Mouse (Mus musculus): ENCODE data around the gene Arhgef25. TPM values are rescaled to one million over a fixed set of nuclear protein-coding genes. Genes with fewer than 3 reads are reported as not detected.
A peak's percentile ranks its signal among the peaks of the same experiment; 100 is the strongest.

Gene Arhgef25
- polyA plus RNA-seq, 1 experiment from 2014 or later: 32.7 TPM

GRCm38 (mm10) chr10:127213272-127213671 lies 23.4 kb upstream of the Arhgef25 start:
- no peak overlapping the region for H3K9ac ChIP-seq (replicated peaks; ENCODE audit: low read length)
- DNase-seq (ENCODE audit: low spot score) (no peak), ATAC-seq (replicated peaks; ENCODE audit: insufficient number of reproducible peaks, low FRiP score, low TSS enrichment, low read depth) (no peak)
- H3K36me3 ChIP-seq (replicated peaks; ENCODE audit: control insufficient read depth, insufficient read depth, low read depth, low read length): no peaks in the 10 kb centered on the region
- no peaks in the 10 kb centered on the region for H3K27me3 ChIP-seq (ENCODE audit: control insufficient read depth, insufficient read depth, low read length)
- H3K27ac ChIP-seq (replicated peaks; ENCODE audit: low read depth, low read length): no peak overlapping the region
- 0 out of 2 replicates have a peak, but pooled peaks cover 2% of the 10 kb centered on the region for H3K4me1 ChIP-seq (ENCODE audit: control insufficient read depth, insufficient read depth, low read length)
- no peaks in the 10 kb centered on the region for H3K9me3 ChIP-seq (replicated peaks; ENCODE audit: control insufficient read depth, low read length)
- H3K4me3 ChIP-seq (ENCODE audit: low read depth, low read length): no peak overlapping the region
- WGBS: 95% methylated on average over 8 of the region's 8 CpGs
- H3K4me2 ChIP-seq (ENCODE audit: low read depth, low read length): no peak overlapping the region

DNA sequence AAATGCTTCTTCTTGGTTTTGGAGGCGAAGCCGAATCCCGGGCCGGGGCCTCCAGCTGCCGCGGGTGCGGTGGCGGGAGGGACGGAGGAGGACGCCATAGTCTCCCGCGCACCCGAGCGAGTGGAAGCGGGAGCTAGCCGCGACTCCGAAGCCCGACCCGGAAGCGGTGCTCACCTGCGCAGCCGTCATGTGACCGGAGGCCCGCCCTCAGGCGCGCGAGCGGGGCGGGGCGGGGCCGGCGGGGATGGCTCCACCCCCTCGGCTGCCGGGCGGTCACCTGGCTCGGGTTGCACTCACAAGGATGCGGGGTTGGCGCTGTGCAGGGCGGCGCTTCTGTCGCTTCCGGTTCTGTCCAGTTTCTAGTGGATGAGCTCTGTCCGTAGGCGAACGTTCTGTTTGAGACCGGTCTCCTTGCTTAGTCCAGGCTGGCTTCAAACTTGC lies 21.6 kb upstream of the Arhgef25 start, which contains the start of gene Pip4k2c:
Gene Pip4k2c (minus strand): TSS at position 172 of the 441 bp plus-strand sequence.
- Histone ChIP-seq H3K4me1 (ENCODE audit: control insufficient read depth, insufficient read depth, low read length) (0 out of 2 replicates have a peak, but pooled peaks cover 2% of the 10 kb centered on the region), H3K4me2 (ENCODE audit: low read depth, low read length) (peak within 1 kb of the TSS; percentile 92), H3K4me3 (ENCODE audit: low read depth, low read length) (peak within 1 kb of the TSS; percentile 76), H3K9ac (replicated peaks; ENCODE audit: low read length) (peak within 1 kb of the TSS; percentile 74), H3K9me3 (replicated peaks; ENCODE audit: control insufficient read depth, low read length) (no peaks in the 10 kb centered on the region), H3K36me3 (replicated peaks; ENCODE audit: control insufficient read depth, insufficient read depth, low read depth, low read length) (no peaks in the 10 kb centered on the region), H3K27ac (replicated peaks; ENCODE audit: low read depth, low read length) (no peak within 1 kb of the TSS), H3K27me3 (ENCODE audit: control insufficient read depth, insufficient read depth, low read length) (no peaks in the 10 kb centered on the region)
- DNase-seq (ENCODE audit: low spot score): peak; percentile 90
- peak; percentile 89 for ATAC-seq (replicated peaks; ENCODE audit: insufficient number of reproducible peaks, low FRiP score, low TSS enrichment, low read depth)
- 1% methylated on average over 45 of the region's 47 CpGs for WGBS

DNA sequence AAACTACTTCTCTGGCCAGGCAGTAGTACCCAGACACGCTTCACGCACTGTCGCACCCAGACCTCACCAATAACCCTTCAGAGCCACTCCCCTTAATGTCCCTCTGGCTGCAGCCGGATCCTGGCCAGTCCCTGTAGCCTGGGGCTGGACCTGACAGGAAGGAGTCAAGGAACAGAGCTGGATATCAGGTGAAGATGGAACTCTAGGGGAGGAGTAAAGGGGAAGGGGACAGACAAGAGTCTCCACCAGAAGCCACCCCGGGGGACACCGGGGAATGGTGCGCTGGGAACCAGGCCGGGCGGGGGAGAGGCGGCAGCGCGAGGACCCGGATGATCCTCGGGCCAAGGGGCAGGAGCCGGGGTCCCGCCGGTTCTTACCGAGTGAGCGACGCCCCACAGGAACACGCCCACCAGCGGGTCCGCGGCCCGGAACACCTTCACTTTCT lies 21.1 kb upstream of the Arhgef25 start:
- Histone ChIP-seq H3K36me3 (replicated peaks; ENCODE audit: control insufficient read depth, insufficient read depth, low read depth, low read length) (no peaks in the 10 kb centered on the region), H3K9ac (replicated peaks; ENCODE audit: low read length) (peak overlapping the region; percentile 74), H3K27me3 (ENCODE audit: control insufficient read depth, insufficient read depth, low read length) (no peaks in the 10 kb centered on the region), H3K9me3 (replicated peaks; ENCODE audit: control insufficient read depth, low read length) (no peaks in the 10 kb centered on the region), H3K27ac (replicated peaks; ENCODE audit: low read depth, low read length) (no peak overlapping the region), H3K4me1 (ENCODE audit: control insufficient read depth, insufficient read depth, low read length) (0 out of 2 replicates have a peak, but pooled peaks cover 2% of the 10 kb centered on the region), H3K4me2 (ENCODE audit: low read depth, low read length) (peak overlapping the region; percentile 92), H3K4me3 (ENCODE audit: low read depth, low read length) (peak overlapping the region; percentile 76)
- under 1% methylated on average over 25 of the region's 25 CpGs for WGBS
- ATAC-seq (replicated peaks; ENCODE audit: insufficient number of reproducible peaks, low FRiP score, low TSS enrichment, low read depth): peak; percentile 49
- no peak for DNase-seq (ENCODE audit: low spot score)

DNA sequence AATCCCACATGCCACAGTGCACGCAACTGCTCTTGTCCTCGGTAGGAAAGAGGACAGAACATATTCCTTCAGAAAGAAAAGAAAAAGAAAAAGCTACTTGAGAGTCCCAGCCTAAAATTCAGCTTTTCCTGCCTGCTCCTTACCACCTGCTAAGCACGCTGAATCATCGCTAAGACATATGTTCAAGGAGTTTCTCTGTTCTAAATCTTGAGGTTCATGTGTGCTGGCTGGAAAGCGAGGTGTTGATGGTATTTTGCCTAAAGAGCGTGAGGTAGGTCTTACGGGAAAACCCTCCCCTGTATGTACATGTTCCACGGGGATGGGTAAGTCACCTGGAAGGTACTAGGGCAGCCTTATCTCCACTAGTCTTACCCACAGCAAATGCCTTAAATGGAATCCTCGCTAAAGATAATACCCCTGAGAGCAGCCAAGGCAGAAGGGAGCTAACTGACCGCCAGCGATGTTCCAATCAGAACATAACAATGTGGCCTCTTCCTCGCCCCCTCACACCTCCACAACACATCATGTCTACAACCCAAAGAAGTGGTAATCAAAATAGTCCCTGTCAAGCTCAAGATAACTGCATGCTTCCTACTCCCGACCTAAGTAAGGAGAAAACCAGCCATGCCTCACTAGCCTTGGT lies 20.2 kb upstream of the Arhgef25 start:
- H3K27me3 ChIP-seq (ENCODE audit: control insufficient read depth, insufficient read depth, low read length): no peaks in the 10 kb centered on the region
- H3K9ac ChIP-seq (replicated peaks; ENCODE audit: low read length): no peak overlapping the region
- no peak overlapping the region for H3K27ac ChIP-seq (replicated peaks; ENCODE audit: low read depth, low read length)
- no peak overlapping the region for H3K4me2 ChIP-seq (ENCODE audit: low read depth, low read length)
- ATAC-seq (replicated peaks; ENCODE audit: insufficient number of reproducible peaks, low FRiP score, low TSS enrichment, low read depth): no peak
- H3K9me3 ChIP-seq (replicated peaks; ENCODE audit: control insufficient read depth, low read length): no peaks in the 10 kb centered on the region
- DNase-seq (ENCODE audit: low spot score): no peak
- H3K4me3 ChIP-seq (ENCODE audit: low read depth, low read length): no peak overlapping the region
- peaks cover 2% of the 10 kb centered on the region; the same call in 1 of the 2 replicates for H3K36me3 ChIP-seq (replicated peaks; ENCODE audit: control insufficient read depth, insufficient read depth, low read depth, low read length)
- WGBS: 85% methylated on average over 13 of the region's 13 CpGs
- H3K4me1 ChIP-seq (ENCODE audit: control insufficient read depth, insufficient read depth, low read length): 0 out of 2 replicates have a peak, but pooled peaks cover 2% of the 10 kb centered on the region

- no peak overlapping the region for H3K9ac ChIP-seq (replicated peaks; ENCODE audit: low read length)
- 0 out of 2 replicates have a peak, but pooled peaks cover 2% of the 10 kb centered on the region for H3K4me1 ChIP-seq (ENCODE audit: control insufficient read depth, insufficient read depth, low read length)
- H3K27me3 ChIP-seq (ENCODE audit: control insufficient read depth, insufficient read depth, low read length): no peaks in the 10 kb centered on the region
- no peak overlapping the region for H3K4me3 ChIP-seq (ENCODE audit: low read depth, low read length)
- 88% methylated on average over 4 of the region's 4 CpGs for WGBS
- H3K36me3 ChIP-seq (replicated peaks; ENCODE audit: control insufficient read depth, insufficient read depth, low read depth, low read length): peaks cover 2% of the 10 kb centered on the region; the same call in 1 of the 2 replicates
- no peak overlapping the region for H3K4me2 ChIP-seq (ENCODE audit: low read depth, low read length)
- ATAC-seq (replicated peaks; ENCODE audit: insufficient number of reproducible peaks, low FRiP score, low TSS enrichment, low read depth) (no peak), DNase-seq (ENCODE audit: low spot score) (no peak)
- H3K9me3 ChIP-seq (replicated peaks; ENCODE audit: control insufficient read depth, low read length): no peaks in the 10 kb centered on the region
- no peak overlapping the region for H3K27ac ChIP-seq (replicated peaks; ENCODE audit: low read depth, low read length)
Observed at GRCm38 (mm10) chr10:127208921-127209320, 19.0 kb upstream of the Arhgef25 start.

GRCm38 (mm10) chr10:127205373-127205772 lies 15.5 kb upstream of the Arhgef25 start:
- Histone ChIP-seq H3K4me1 (ENCODE audit: control insufficient read depth, insufficient read depth, low read length) (no peaks in the 10 kb centered on the region), H3K4me3 (ENCODE audit: low read depth, low read length) (no peak overlapping the region), H3K9me3 (replicated peaks; ENCODE audit: control insufficient read depth, low read length) (no peaks in the 10 kb centered on the region), H3K27ac (replicated peaks; ENCODE audit: low read depth, low read length) (no peak overlapping the region), H3K4me2 (ENCODE audit: low read depth, low read length) (no peak overlapping the region), H3K27me3 (ENCODE audit: control insufficient read depth, insufficient read depth, low read length) (no peaks in the 10 kb centered on the region), H3K9ac (replicated peaks; ENCODE audit: low read length) (no peak overlapping the region), H3K36me3 (replicated peaks; ENCODE audit: control insufficient read depth, insufficient read depth, low read depth, low read length) (peaks cover 2% of the 10 kb centered on the region)
- 89% methylated on average over 10 of the region's 10 CpGs for WGBS
- DNase-seq (ENCODE audit: low spot score) (no peak), ATAC-seq (replicated peaks; ENCODE audit: insufficient number of reproducible peaks, low FRiP score, low TSS enrichment, low read depth) (no peak)

DNA sequence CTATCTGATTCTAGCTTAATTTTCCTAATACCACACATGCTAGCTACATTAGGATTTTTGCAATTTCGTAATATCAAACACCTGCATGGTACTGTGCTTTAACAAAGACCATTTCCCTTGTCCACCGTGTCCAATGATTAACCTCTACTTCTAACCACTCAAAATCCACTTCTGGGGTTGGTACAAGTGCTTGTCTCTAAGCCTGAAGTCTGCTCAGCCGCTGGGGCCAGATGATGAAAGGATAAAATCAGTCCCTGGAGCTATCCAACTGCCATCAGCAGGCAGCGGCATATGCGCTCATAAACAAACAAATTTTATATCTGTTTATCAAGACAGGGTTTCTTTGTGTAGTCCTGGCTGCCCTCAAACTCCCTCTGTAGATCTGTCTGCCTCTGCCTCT lies 14.7 kb upstream of the Arhgef25 start:
- 91% methylated on average over 5 of the region's 5 CpGs for WGBS
- Histone ChIP-seq H3K9me3 (replicated peaks; ENCODE audit: control insufficient read depth, low read length) (no peaks in the 10 kb centered on the region), H3K4me1 (ENCODE audit: control insufficient read depth, insufficient read depth, low read length) (no peaks in the 10 kb centered on the region), H3K4me3 (ENCODE audit: low read depth, low read length) (no peak overlapping the region), H3K36me3 (replicated peaks; ENCODE audit: control insufficient read depth, insufficient read depth, low read depth, low read length) (peaks cover 2% of the 10 kb centered on the region), H3K4me2 (ENCODE audit: low read depth, low read length) (no peak overlapping the region), H3K27me3 (ENCODE audit: control insufficient read depth, insufficient read depth, low read length) (no peaks in the 10 kb centered on the region), H3K27ac (replicated peaks; ENCODE audit: low read depth, low read length) (no peak overlapping the region), H3K9ac (replicated peaks; ENCODE audit: low read length) (no peak overlapping the region)
- ATAC-seq (replicated peaks; ENCODE audit: insufficient number of reproducible peaks, low FRiP score, low TSS enrichment, low read depth): no peak
- DNase-seq (ENCODE audit: low spot score): no peak

DNA sequence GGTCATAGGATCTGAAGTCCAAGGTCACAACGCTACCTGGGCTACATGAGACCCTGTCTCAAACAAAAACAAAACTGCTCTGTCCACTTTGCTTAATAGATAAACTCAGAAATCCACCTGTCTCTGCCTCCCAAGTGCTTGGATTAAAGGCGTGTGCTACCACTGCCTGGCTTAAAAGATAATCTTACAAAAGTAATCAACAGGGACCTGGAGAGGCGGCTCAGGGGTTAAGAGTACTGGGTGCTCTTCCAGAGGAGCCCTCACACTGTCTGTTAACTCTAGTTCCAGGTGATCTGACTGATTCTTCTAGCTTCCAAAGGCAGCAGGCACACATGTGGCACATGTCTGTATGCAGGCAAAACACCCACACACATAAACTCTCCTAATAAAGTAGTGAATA lies 13.2 kb upstream of the Arhgef25 start:
- Histone ChIP-seq H3K4me2 (ENCODE audit: low read depth, low read length) (no peak overlapping the region), H3K4me1 (ENCODE audit: control insufficient read depth, insufficient read depth, low read length) (no peaks in the 10 kb centered on the region), H3K27me3 (ENCODE audit: control insufficient read depth, insufficient read depth, low read length) (no peaks in the 10 kb centered on the region), H3K27ac (replicated peaks; ENCODE audit: low read depth, low read length) (no peak overlapping the region), H3K9me3 (replicated peaks; ENCODE audit: control insufficient read depth, low read length) (no peaks in the 10 kb centered on the region), H3K4me3 (ENCODE audit: low read depth, low read length) (no peak overlapping the region), H3K9ac (replicated peaks; ENCODE audit: low read length) (no peak overlapping the region), H3K36me3 (replicated peaks; ENCODE audit: control insufficient read depth, insufficient read depth, low read depth, low read length) (peaks cover 2% of the 10 kb centered on the region)
- WGBS: 82% methylated on average over 3 of the region's 3 CpGs
- no peak for ATAC-seq (replicated peaks; ENCODE audit: insufficient number of reproducible peaks, low FRiP score, low TSS enrichment, low read depth)
- no peak for DNase-seq (ENCODE audit: low spot score)

Data from embryonic facial prominence, embryonic 11.5 days (tissue).